Mouse (Mus musculus) embryo, embryonic 10 days (tissue): ENCODE measurements at regions not wholly inside any gene's neighbourhood (a gene's known extent, or its start where the extent isn't known, plus 50 kb on each side); places are given as distances from the start of the nearest gene placed in this dataset.
"Not testable (repeated sequence)": the region's sequence is repeated elsewhere in the genome, so short reads cannot be mapped to it uniquely, and the experiment has no call there.

Source experiments
- DNase-seq: peaks from one replicate; pipeline ENCODE4 v3.0.0-alpha.2; 2015; ENCODE audit warnings: low spot score

DNA sequence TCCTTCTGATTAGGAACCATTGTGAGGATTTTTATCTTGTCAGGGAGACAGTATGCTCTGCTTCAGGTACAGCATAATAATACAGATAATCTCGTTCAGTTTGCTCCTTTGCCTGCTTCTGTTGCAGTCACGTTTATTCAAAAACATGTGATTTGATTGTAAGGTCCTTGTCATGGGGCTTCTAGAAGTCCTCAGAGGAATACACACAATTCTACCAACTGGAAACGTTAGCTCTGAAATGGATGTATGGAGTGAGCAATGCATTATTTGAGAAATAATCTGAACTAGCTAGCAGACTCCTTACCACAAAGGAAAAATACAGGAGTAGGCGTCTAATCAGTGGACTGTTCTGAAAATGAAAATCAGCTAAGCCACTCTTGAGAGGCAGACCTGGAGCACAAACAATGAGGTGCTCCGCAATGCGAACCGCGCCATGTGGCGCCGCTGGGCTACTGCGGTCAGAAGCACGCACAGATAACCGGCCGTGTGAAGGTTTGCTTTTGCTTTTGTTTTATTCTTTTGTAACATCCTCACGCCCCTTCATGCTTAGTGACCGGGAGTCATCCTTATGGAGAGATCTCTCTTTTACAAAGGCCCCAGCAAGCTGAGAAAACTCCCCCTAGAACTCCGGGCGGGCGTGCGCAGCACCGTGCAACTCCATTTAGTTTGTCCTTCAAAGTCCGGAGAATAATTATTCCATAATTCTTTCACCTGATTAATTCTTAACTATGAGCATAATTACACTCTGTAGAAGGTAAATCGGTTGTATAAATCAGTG is 419.7 kb downstream of the Nova1 start:
- DNase-seq, result peak; percentile 64

DNA sequence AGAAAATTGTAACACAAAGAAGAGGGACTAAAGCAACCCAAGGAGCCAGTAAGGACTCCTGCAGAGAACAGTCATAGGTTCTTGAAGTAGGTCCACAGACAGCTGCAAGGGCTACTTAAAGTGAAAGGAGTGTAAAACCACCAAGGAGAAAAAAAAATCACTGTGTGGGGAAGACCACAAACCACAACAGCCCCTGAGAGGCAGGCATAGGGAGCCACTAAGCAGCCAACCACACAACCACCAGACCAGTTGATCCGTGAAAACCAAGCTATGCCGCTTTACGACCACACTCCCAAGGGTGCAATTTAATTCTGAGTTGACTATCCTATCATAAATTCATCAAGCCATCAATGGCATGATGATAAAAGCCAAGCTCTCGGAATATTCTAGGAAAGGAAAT is 423.5 kb downstream of the Nova1 start:
- DNase-seq, result no peak

DNA sequence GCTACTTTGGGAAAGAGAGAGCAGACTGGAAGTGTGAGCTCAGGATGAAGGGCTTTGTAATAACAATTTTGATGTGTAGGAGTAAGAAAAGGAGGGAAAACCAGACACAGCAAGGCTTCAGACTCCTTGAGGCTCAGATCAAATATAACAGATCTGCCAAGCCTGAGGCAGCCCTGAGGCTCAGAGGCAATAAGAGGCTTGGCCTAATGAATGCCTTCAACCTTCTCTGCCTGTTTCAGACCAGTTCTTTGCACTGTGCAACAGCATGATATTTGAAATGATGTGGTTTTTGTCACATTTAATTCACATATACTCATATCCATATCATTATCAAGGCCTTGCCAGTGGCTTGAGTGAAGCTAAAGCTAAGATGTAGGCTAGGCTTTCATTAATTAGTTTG is 425.0 kb downstream of the Nova1 start:
- no peak for DNase-seq

DNA sequence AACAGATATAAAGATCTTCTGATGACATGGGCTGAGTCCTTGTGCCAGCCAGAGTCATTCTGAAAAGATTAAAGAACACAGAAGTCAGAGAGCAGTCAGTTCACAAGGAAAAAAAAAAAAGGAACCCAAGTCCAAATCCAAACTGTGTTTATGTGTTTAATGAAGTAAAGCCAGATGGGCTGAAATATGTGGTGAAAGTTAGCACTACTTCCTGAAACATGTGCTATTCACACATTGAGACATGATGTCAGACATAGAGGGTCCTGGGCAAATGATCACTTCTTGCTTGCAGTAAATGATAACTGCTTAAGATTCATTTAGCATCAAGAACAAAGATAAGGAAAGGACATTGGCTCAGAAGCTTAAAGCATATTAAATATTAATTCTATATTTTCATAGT is 439.8 kb downstream of the Nova1 start:
- DNase-seq, result no peak

DNA sequence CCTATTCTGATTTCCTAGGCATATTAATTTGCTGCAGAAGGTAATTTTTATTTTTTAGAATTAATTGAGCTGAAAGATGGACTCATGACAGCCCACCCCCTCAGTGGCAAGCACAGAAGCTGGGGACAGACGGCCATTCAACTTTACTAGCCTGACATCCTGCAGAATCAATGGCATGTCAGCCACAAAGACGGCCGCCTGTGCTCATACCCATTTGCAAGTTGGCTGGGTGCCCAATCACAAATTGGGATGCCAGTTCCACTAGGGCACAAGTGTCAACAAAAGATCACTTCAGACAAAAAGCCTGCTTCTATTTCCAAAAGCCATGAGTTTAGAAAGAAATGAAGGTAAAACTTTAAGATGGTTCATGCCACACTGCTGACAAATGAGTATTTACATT is 447.0 kb downstream of the Nova1 start:
- no peak for DNase-seq

DNA sequence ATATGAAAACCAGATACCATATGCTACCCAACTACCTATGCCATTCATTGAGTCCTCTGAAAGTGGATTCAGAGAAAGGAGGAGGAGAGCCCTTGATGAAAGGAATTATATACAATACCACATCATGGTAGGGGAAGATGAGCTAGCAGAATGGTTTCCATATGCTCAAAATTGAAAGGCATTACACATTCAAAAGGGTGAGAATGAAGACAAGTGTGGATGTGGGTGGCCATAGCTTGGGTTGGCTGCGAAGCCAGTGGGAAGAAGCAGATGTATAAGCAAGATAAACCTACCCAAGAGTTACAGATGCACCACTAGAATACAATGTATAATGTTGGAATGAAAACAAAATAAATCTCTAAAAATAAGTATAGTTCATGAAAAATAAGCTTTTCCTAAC is 485.4 kb downstream of the Nova1 start:
- DNase-seq, result no peak

DNA sequence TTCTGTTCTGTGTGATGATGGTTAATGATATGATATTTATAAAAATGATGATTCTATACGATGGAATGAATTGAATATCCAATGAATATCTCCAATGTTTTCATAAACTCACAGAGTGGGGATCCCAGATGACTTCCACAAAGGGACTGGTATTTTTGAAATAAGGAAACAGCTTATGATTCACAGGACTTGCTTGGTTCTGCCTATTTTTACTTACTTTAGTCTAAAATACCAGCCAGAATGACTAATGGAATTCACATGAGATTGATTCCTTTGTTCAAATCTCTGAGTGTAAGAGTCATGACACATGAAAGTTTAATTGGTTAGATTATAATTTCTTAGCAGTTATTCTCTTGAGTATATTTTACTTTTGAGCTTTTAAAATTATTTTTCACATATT is 490.9 kb downstream of the Nova1 start:
- no peak for DNase-seq

DNA sequence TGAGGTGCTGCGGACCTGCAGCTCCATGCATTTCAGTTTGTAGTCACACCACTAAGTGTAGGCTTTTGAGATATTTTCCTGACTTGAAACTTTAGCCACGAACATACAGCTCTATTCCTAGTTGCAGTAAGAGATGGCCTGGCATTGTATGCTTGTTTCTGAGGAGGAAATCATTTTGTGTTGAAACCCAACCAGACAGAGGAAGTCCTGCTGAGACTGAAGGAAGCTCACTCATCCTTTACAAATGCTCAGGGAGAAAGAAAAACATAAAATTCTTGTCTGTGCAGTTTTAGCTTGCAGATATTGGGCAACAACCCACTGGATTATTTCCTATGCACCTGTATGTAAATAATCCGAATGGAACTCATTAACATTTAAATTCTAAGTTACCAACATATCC is 495.5 kb downstream of the Nova1 start:
- DNase-seq, result no peak

DNA sequence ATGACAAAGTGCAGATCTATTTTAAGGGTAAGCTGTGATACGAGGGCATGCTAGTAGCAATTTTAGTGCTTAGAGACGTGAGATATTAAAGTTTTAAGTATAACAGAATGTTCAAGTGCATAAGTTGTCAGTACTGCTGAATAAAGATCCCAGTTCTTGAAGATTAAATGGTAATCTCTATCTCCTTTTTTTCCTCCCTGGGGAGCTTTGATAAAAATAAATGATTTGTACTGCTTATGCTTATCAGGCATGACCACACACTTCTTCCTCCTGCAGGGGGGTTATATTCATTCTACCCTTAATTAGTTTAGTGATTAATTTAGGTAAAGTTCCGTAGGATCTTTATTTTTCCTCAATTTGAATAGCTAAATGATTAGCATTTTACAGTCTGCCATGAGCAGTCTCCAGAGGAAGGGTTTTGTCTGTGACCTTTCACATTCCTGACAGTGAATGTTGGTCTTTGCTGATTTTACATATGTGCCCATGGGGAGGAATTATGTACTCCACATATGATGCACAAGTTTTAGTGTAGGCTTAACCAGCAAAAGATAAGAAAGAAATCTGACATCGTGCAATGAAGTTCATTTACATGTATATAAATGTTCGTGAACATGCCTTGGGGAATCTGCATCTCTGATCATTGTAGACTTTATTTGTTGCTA is 515.5 kb downstream of the Nova1 start:
- DNase-seq, result no peak

DNA sequence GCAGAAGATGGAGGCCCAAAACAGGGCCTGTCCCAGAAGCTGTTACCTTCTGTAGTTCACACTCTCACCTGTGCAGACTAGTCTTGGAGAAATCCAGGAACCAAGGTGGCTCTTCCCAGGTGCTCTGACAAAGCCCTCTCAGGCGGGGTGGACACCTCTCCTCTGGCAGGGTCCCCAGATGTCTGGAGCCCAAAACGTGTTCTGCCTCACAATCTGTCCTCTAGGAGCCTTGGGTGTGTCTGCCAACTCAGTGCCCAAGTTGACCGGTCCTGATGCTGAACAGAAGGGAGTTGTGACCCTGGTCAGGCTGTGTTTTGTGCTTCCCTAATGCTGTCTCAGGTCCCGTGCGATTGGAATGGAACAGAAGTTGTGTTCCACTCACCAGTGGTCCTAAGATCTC is 519.8 kb downstream of the Nova1 start:
- DNase-seq, result no peak

DNA sequence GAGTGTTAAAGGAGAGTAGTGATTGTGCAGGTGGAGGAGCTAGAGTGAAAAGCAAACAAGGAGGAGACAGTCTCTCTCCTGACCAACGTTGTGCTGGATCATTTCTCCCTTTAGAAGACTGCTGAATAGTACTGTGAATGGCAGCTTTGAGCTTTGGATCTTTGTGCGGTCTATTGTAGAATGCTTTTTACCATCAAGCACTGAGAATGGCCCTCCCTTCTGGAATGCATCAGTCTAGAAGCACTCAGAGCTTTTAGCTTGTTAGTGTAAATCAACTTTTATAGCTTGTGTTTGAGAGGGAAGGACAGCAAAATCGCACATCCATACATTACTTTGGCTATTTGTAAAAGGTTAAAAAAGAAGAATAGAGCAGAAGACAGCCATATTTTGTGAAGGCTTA is 534.2 kb downstream of the Nova1 start:
- DNase-seq, result no peak

DNA sequence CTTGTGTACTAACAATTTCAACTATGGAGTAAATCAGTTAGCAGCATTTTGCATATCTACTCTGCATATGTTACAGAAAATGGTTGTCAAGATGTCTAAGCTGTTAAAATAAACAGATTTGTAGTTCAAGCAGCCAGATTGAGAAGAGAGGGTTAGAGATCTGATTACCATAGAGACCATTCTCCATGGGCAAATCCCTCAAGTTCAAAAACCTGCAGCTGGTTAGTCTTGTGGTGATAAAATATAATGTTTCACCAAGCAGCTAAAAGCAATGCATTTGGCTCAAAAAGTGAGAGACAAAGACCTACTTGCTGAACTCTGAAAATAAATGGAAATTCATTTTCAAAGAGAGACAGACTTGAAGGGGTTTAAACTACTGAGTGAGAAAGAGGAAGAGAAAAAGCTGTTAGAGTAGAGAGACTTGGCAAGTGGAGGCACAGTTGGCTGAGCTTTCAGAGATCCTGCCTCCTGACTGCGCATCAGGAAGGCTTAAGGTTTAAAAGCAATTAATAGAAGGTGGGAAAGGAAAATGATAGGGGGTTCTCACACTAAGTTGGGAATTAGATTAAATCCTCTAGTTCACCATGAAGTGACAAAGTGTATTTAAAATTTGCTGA is 570.2 kb downstream of the Nova1 start:
- DNase-seq, result no peak

DNA sequence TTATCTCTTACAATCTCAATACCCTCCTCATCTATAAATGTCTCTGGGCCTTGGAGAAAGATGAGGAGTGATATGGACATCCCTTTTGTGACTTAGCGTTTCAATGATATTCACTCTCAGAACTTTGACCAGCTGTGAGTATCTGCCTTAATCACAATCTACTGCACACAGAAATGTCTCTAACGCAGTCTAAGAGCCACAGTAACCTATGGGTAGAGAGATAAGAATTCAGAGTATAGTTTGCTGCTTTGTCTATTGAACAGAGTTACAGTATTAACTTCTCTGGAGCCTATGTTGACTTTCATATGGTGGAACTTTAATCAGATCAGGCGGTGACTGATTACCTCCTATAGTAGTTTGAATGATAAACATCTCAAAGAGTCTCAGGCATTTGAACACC is 573.8 kb downstream of the Nova1 start:
- DNase-seq, result no peak

DNA sequence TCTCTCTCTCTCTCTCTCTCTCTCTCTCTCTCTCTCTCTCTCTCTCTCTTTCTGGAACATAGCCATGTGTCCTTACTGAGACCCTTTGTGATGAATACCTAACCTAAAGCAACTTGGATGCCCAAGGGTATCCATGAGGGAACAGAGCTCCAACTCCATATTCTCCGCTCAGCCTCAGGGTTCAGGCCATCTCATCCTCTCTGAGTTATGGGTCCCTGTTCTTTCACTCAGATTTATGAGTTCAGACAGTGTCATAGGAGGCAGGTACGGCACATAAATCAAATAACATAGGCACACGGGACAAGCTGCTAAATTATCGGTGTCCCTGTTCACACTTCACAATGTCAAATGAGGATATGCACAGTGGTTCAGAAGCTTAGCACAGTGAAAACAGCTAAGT is 586.4 kb downstream of the Nova1 start:
- DNase-seq, result no peak

DNA sequence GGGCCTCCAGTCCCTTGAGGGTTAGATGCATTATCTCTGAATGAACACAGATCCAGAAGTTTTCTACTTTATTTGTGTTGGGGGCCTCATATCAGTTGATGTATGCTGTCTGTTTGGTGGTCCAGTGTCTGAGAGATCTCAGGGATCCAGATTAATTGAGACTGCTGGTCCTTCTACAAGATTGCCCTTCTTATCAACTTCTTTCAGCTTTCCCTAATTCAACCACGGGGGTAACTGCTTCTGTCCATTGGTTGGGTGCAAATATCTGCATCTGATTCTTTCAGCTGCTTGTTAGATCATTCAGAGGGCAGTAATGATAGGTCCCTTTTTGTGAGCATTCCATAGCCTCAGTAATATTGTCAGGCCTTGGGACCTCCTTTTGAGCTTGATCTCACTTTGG is 603.4 kb downstream of the Nova1 start:
- DNase-seq, result not testable (repeated sequence)

DNA sequence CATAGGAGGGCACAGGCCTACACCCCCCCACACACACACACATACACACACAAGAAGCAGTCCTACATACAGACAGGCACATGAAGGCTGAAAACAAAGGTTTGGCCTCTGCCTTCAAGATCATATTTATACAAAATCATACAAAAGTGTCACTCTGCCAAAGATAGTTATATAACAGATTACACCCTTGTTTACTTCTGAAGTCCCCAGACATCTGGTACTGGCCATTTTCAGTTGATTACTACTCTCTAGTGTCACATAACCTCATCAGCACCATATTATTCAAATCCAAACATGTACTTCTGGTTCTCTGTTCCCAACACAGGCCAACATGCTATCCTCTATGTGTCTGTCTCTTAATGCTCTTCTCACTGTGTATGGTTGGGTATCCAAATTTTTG is 619.7 kb downstream of the Nova1 start:
- no peak for DNase-seq

DNA sequence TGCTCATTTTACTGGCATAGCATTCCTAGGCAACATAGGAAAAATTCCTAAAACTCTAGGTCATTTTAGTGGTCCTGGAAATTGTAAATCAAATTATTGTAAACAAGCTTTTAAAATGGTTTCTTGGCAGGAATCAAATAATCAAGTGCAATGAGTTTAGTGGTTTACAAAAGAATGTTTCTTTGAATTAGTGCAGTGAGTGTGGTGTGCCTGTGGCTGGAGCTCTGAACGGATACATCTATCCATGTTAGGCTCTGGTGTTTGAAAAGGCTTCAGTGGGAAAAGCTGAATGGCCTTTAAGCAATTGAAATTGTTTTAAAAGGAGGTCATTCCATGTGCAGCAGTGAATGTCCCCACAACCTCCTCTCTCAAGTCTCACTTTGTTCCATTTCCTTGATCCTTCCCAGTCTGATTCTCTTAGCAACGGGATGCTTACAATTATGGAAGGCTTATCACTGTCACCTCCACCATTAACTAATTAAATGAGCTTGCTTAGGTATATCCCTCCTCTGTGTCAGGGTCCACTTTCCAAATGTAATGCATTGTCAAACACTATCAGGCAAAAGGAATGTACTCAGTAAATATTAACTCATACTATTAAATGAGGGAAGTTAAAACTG is 621.1 kb downstream of the Nova1 start:
- no peak for DNase-seq

DNA sequence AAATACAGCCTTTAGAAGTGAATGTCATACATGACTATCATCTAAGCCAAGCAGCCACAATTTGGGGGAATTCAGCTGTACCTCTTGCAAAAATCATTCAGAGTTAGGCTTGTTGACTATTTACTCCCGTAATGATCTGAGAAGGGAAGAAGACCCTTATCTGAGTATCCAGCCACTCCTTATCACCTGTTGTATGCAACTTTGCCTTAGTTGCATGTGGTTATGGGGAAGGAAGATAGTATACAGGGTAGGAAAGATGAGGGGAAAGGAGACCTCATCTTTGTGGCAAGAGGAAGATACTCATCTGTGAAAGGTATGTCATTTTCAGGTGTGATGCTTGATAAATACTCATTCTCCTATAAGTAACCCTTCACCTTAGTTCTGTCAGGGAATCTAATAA is 624.6 kb downstream of the Nova1 start:
- DNase-seq, result no peak
